Mouse (Mus musculus): ENCODE results near the gene AI413582.

AI413582 gene

DNA sequence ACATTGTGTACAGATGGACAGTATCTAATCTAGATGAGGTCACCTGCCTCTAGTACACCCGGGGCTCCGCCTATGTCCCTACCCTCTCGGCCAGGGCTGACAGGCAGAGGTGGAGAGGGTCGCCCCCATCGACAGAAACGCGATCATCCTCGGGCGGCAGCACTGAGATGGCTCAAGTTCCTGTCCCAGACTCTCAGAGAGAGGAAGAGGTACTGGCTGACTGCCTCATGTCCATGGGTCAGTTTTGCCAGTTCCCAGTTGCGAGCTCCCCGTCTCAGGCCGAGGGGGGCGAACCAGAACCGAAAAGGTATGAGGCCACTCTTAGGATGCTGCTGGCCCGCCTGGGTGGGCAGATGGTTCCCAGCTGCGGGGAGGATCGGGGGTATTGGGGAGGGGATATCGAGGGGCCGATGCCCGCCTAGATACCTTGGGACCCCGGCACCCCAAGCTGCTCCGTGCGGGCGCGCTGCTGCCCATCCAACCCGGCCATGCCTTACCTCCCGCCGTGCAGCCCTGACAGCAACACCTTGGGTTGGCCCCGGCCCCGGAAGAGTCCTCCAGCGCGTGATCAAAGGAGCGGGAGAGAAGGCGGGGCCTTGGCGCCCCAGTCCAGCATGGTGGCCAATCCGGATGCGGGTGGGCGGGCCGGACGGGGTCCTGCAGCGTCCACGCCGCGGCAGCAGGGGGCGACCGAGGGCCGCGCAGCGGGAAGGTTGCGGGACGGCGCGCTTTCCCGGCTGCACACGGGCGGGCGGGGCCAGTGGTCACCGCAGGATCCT lies at the start of gene AI413582:
Gene AI413582 (minus strand): TSS at position 594 of the 779 bp plus-strand sequence.
- DNase-seq (ENCODE audit: low spot score in 2 of 2): peak; percentile 96 to 98

DNA sequence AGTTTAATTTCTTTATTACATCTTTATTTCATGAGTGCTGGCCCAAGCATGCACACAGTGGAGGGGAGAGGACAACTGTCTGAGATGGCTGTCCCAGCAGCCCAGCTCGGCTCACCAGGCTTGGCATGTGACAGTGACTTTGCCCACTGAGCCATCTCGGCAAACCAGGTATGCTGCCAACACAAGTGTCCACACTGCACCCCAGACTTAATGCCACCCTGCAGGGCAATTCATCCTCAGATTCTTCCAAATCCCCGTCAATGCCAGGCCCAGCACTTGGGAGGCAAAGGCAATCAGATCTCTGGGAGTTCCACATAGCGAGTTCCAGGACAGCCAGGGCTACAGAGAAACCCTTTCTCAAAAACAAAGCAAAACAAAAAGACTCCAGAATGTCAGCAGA lies 47.5 kb upstream of the AI413582 start:
- DNase-seq (ENCODE audit: low spot score in 2 of 2): no peak

DNA sequence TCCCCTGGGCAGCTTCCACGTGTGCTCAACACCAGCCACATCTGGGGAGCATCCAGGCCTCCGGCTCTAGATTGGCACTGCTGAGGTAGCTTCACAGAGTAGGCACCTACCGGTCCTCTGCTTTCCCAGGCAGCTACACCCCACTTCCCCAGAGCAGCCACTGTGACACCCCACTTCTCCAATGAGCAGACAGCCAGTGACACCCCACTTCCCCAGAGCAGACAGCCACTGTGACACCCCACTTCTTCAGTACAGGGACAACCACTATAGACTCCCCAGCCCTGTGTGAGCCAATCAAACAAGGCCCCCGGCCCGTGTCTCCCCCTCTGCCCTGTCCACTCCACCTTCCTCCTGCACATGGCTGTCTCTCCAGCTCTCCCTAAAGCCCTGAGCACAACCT lies 46.4 kb upstream of the AI413582 start:
- no peak for DNase-seq (ENCODE audit: low spot score in 2 of 2)

- DNase-seq (ENCODE audit: low spot score in 2 of 2): no peak
Measured at GRCm38 (mm10) chr17:27611519-27611884, 45.9 kb upstream of the AI413582 start.

GRCm38 (mm10) chr17:27610679-27611518 lies 45.3 kb upstream of the AI413582 start:
- DNase-seq (ENCODE audit: low spot score in 2 of 2): no peak

DNA sequence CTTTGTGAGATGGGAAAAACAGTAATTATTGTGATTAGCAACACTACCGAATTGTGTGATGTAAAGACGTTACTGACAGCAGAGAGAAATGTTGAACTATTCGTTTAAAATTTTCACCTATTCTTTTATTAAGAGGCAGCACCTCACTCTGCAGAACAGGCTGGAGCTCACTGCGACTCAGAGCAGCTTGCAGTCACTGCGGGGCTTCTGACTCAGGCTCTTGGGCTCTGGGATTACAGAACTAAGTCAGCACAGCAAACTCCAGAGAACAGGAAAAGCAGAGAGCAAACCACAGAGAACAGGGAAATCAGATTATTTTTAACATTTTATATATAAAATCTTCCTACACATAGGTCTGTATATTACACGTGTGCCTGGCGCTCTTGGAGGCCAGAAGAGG lies 44.0 kb upstream of the AI413582 start:
- no peak for DNase-seq (ENCODE audit: low spot score in 2 of 2)

DNA sequence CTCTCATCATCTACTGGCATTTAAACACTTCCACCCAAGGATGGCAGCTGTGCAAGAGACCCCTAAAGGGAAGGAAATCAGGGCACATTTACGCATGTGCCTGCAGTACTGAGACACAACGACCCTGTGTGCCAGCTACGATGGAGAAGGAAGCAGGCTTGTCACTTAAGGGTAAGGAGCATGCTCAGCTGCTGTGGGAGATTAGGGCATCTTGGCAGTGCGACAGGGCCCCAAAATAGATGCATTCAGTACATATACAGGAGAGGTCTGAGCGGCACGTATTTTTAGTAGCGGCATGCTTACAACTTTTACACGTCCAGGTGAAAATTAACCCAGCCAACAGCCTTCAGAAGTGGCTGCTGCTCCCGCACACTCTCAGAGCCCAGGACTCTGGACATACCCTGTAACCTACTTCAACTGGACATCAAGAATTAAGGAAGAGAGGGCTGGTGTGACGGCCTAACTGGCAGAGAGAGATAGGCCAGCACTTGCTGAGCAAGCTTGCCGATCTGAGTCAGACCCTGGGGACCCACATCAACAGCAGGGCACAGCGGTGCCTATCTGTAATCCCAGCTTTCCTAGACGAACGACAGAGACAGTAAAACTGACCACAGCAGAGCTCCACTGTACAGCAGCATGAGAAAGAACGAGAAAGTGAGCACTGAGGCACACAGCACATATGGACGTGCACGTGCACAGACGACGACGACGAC lies 38.1 kb upstream of the AI413582 start:
- no peak for DNase-seq (ENCODE audit: low spot score in 2 of 2)

DNA sequence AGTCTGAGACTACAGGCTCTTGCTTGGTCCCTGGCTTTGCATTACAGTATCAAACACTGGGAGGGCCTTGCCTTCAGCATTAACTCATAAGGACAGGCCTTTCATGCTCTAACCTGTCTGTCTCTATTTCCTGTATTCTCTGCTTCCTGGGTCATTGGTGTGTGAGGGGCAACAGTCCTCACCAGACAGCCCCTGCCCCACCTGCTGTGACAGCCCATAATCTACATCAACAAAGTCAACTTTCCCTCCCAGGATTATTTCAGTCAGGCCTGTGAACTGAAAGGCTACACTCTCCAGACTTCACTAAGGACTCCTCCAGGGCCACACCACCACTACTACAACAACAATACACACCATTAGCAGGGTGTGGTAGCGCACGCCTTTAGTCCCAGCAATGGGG lies 37.5 kb upstream of the AI413582 start:
- DNase-seq (ENCODE audit: low spot score in 2 of 2): no peak

DNA sequence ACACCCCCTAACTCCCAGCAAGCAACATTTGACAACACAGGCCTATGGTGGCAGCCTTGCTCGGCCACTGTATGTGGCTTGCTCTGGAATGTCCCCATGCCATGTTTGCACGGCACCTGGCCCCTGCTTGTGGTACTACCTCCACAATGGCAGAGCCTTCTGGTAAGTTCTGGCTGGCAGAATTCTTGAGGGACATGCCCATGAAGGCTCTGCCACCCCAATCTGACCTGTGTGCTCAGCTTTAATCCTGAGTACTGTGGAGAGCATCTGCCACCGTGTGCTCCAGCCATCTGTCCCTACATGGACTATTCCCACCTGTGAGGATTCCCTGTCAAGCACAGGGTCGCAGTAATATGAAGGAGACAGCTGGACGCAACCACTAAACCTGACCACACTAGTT lies 35.3 kb upstream of the AI413582 start:
- no peak for DNase-seq (ENCODE audit: low spot score in 2 of 2)

GRCm38 (mm10) chr17:27600286-27600685 lies 34.7 kb upstream of the AI413582 start:
- no peak for DNase-seq (ENCODE audit: low spot score in 2 of 2)

DNA sequence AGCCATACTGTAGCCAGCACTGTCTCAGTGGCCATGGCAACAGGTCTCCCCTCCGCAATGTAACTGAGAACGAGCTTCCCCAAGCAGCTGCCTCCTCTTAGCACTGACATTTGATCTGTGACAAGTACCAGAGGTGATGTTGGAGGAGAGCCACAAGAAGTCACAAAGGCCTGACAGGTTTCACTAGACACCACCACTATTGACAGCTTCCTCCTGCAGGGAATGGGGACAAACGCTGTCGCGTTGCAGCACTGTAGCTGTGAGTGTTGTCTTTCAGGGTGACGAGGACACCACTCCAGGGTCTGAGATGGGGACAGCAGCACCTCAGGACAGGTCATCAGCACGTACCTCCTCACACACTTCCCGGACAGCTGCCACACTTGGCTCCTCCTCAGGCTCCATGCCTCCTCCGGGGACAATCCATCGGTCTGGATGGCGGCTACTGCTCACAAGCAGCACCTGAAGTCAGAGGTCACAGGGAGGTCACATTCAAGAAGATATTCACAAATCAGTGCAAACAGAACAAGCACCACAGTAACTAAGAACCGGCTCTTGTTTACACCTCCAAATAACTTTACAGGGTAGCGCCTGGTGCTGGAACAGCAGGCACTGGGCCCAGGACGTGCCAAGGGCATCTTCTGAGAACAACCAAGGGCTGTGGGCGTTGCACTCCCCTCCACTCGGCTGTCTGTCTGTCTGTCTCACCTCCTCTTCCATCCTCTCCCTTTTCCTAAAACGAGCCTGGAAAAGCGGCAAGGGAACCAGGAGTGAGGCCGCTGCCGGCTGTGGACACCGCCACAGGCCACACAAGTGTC lies 31.0 kb upstream of the AI413582 start:
- no peak for DNase-seq (ENCODE audit: low spot score in 2 of 2)

DNA sequence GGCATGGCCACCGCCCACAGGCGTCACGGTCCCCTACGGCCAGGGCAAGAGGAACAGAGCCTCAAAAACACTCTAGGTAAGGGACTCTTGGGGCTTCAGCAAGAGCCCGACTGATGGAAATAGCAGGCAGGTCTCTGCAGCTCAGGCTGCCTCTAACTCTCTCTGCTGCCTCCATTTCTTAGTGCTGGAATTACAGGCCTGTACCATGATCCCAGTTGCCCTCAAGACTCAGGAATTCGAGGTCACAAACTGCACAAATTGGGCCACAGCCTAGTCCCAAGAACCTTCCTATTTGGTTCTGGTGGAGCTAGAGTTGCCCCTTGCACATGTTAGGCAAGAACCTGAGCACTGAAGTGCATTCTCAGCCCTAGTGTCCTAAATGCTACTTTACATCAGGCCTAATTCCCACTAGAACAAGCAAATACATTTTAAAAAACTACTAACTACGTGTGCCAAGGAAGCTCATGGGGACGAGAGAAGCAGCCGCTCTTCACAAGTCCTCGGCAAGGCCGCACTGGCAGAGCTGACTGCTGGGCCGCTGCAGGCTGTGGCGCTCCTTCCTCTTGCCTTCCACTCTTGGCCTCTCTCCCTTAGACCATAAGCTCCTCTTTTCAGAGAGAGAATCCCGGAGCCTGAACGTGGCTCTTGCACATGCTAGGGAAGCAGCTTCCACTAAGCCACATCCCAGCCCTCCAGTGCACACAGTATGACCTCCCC lies 30.3 kb upstream of the AI413582 start:
- no peak for DNase-seq (ENCODE audit: low spot score in 2 of 2)

GRCm38 (mm10) chr17:27592565-27592910 lies 27.0 kb upstream of the AI413582 start:
- DNase-seq (ENCODE audit: low spot score in 2 of 2): no peak

GRCm38 (mm10) chr17:27591826-27592564 lies 26.4 kb upstream of the AI413582 start:
- DNase-seq (ENCODE audit: low spot score in 2 of 2): no peak

- DNase-seq (ENCODE audit: low spot score in 2 of 2): no peak
Measured at GRCm38 (mm10) chr17:27588231-27588630, 22.7 kb upstream of the AI413582 start.

- peak; percentile 48 to 52 for DNase-seq (ENCODE audit: low spot score in 2 of 2)
Measured at GRCm38 (mm10) chr17:27587252-27587651, 21.7 kb upstream of the AI413582 start.

GRCm38 (mm10) chr17:27586661-27587060 lies 21.1 kb upstream of the AI413582 start:
- no peak for DNase-seq (ENCODE audit: low spot score in 2 of 2)

DNA sequence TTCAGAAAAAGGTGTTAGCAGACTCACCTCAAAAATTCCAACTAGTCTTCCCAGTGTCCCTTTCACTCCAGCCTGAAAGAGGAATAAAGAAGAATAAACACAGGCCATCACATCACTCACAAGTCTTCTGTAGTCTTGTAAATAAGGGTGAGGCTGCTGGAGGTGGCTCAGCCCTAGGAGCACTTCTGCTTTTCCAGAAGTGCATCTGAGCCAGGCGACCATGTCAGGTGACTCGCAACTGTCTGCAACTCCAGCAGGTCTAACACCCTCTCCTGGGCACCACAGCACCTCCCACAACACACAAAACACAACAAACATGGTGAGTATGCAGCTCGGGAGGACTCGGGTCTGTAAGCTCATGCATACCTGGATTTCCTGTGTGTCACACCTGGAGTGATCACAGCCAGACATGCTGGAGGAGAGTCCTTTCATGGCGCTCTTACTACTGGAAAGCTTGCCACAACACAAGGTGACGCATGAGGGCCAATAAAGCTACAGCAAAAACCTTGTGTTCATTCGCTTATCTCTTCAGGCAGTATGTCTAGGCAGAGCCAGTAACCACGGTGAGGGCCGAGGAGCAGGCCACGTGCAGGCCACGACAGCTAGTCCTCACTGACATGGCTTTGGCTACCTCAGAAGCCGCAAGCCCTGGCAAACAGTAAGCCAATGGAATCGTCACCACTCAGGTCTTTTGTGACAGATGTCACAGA lies 17.8 kb upstream of the AI413582 start:
- no peak for DNase-seq (ENCODE audit: low spot score in 2 of 2)

GRCm38 (mm10) chr17:27580392-27581068 lies 15.0 kb upstream of the AI413582 start:
- no peak for DNase-seq (ENCODE audit: low spot score in 2 of 2)
